8 mouse cellular contexts compared by ENCODE assay signal in the genomic region with DNA sequence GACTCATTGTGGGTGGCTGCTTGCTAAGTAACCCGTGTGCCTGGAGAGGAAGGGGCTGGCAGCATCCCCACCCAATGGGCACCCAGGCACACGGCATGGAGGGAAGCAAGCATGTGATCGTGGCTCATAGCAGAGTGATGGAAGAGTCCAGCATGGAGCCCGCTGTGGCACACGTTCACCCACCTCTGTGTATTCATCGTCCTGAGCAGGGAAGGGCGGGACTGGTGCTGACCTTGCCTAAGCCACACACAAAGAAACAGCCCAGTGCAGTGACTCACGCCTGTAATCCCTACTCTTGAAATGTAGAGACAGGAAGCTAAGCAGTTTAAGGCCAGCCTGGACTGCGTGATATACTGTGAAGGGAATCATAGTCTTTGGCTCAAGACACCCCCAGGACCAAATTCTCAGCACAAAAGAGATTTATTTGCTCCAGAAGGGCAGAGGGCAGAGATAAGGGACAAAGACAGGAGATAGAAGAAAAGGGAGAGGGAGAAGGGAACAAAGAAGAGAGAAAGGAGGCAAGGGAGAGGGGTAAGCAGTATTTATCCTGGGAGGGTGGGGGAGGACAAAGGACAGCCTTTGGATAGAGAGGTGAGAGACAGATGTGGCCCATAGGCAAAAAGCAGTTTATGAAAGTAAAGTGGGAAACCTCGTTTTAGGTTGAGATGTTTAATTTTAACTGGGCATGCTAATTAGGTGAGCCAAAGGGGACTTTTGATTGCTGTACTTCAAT.
DNase-seq lines count a peak whose midpoint lies in the region; ATAC-seq and TF ChIP-seq lines count a peak whose summit lies in the region.

No protein-coding gene starts in this region.

- no peak overlapping the region for H3K4me2 ChIP-seq in heart, embryonic 12.5 days

- intact Hi-C loops in heart, postnatal 36 days (cut with DNase I), result no loop called here
- intact Hi-C loops in left cerebral cortex, adult 2 months (cut with DNase I), result no loop called here

- H3K36me3 ChIP-seq in heart, embryonic 12.5 days, result peaks cover 17% of the 10 kb centered on the region; the same call in 1 of the 2 replicates

- peaks cover 53% of the 10 kb centered on the region for H3K4me1 ChIP-seq in heart, embryonic 12.5 days (replicated peaks)

- no peak for DNase-seq in heart, postnatal 36 days
- DNase-seq in MEL-GATA-1-ER (ENCODE audit: extremely low read depth, low read depth), result peak; percentile 55
- DNase-seq in lung, postnatal 36 days, result peak; percentile 57
- DNase-seq in layer of hippocampus, adult 11-12 months (ENCODE audit: low spot score), result no peak
- no peak for DNase-seq in left cerebral cortex, adult 2 months (ENCODE audit: extremely low spot score in 1 of 2, low spot score in 2 of 2)

- H3K27me3 ChIP-seq in heart, embryonic 12.5 days (replicated peaks), result no peaks in the 10 kb centered on the region

- H3K9me3 ChIP-seq in heart, embryonic 12.5 days (replicated peaks), result no peaks in the 10 kb centered on the region

- 0 out of 2 replicates have a peak overlapping the region, but pooled peaks have one; percentile 41 for H3K9ac ChIP-seq in heart, embryonic 12.5 days

- no peak overlapping the region for H3K4me3 ChIP-seq in heart, embryonic 12.5 days
- H3K4me3 ChIP-seq in left cerebral cortex, adult 2 months, result no peak overlapping the region

- 24% methylated on average over 10 of the region's 10 CpGs for WGBS in heart, embryonic 12.5 days

- ATAC-seq in heart, embryonic 12.5 days (ENCODE audit: insufficient number of reproducible peaks, low FRiP score), result peak; percentile 58
- 0 out of 2 replicates have a peak, but pooled peaks have one; percentile 55 for ATAC-seq in erythroid progenitor cell, adult 5-6 weeks (replicated peaks; ENCODE audit: low FRiP score, poor library complexity, severe bottlenecking)
- ATAC-seq in cerebellum, adult (ENCODE audit: insufficient number of reproducible peaks, low FRiP score, low TSS enrichment), result no peak

- H3K27ac ChIP-seq in heart, embryonic 12.5 days (ENCODE audit: poor library complexity, severe bottlenecking), result peak overlapping the region; percentile 85
- no peak overlapping the region for H3K27ac ChIP-seq in left cerebral cortex, adult 2 months

- no peak for TF ChIP-seq CTCF in left cerebral cortex, adult 2 months (IDR thresholded peaks at IDR 0.05)

Comparison
In these comparisons a context has a peak if more than half of its experiments do, and no peak if none do; other contexts are left out.
1. DNase-seq: peak in MEL-GATA-1-ER (single experiment) and lung, postnatal 36 days (single experiment); none in heart, postnatal 36 days (0 of 2), layer of hippocampus, adult 11-12 months (single experiment) and left cerebral cortex, adult 2 months (0 of 2).